Mouse (Mus musculus) liver, embryonic 11.5 days (tissue): Measurements from ENCODE around the gene Ilvbl. TPM values are rescaled to one million over a fixed set of nuclear protein-coding genes. Genes with fewer than 3 reads are reported as not detected.

ENCODE experiments used
- microRNA-seq: library from miRNA; unstranded; fragments of <30 nt; microRNA quantifications from one replicate; pipeline ENCODE4, GENCODE M21; 2017; ENCODE audit warnings: borderline number of aligned reads
- polyA plus RNA-seq: library from polyadenylated mRNA; unstranded; fragments of >200 nt; fragmentation: Nextera tagmentation; extraction: Ambion mirVana; gene quantifications from 2 replicates; pipeline ENCODE4 v1.2.1, GENCODE M21; 2014

Gene Ilvbl
- polyA plus RNA-seq, 1 experiment from 2014 or later: 22.1 TPM

Small RNA genes lying within 50 kb of the gene (microRNA-seq; reads per million reads assigned to microRNA genes)
- not detected for gene Gm27541

Other genes with a start within 250 kb of the Ilvbl start
- 28.7 and 32.8 TPM in 2 replicates for gene Agpat3, start 221.9 kb upstream of the Ilvbl start, polyA plus RNA-seq
- 277 and 293 TPM in 2 replicates for gene Rrp1, start 161.3 kb upstream of the Ilvbl start, polyA plus RNA-seq
- gene Cstb, start 148.7 kb upstream of the Ilvbl start, polyA plus RNA-seq: 134 and 148 TPM in 2 replicates
- gene Pdxk, start 109.4 kb upstream of the Ilvbl start, polyA plus RNA-seq: 10.6 and 11.3 TPM in 2 replicates
- not detected in 2 replicates for gene Olfr1358, start 56.9 kb upstream of the Ilvbl start, polyA plus RNA-seq
- gene Syde1, start 17.6 kb downstream of the Ilvbl start, polyA plus RNA-seq: 6.6 and 8.2 TPM in 2 replicates
- not detected in 2 replicates for gene Olfr1357, start 43.7 kb downstream of the Ilvbl start, polyA plus RNA-seq
- not detected in 2 replicates for gene Casp14, start 143.9 kb downstream of the Ilvbl start, polyA plus RNA-seq
- gene Ccdc105, start 178.7 kb downstream of the Ilvbl start, polyA plus RNA-seq: not detected in 2 replicates
- 0.45 and 0.73 TPM in 2 replicates for gene Slc1a6, start 206.2 kb downstream of the Ilvbl start, polyA plus RNA-seq